Mouse (Mus musculus): ENCODE measurements at regions not wholly inside any gene's neighbourhood (a gene's known extent, or its start where the extent isn't known, plus 50 kb on each side); places are given as distances from the start of the nearest gene placed in this dataset.

- TF ChIP-seq MAX (IDR thresholded peaks at IDR 0.05) (no peak), CTCF (IDR thresholded peaks at IDR 0.05; ENCODE audit: control insufficient read depth, insufficient read depth, insufficient read length) (no peak), USF1 (IDR thresholded peaks at IDR 0.05; ENCODE audit: low read depth) (no peak), CEBPB (IDR thresholded peaks at IDR 0.05; ENCODE audit: low read depth) (no peak), MYOD1 (IDR thresholded peaks at IDR 0.05; ENCODE audit: control insufficient read depth, insufficient read length, low read depth) (no peak), MYOG (IDR thresholded peaks at IDR 0.05; ENCODE audit: control insufficient read depth, extremely low read depth, insufficient read length) (no peak)
Measured at GRCm38 (mm10) chr9:27691616-27692015, 99.0 kb upstream of the Opcml start.
